Mouse (Mus musculus) megakaryocyte-erythroid progenitor cell, adult 5-6 weeks (primary cell): ENCODE data around the gene Tmc8. TPM values are rescaled to one million over a fixed set of nuclear protein-coding genes. Genes with fewer than 3 reads are reported as not detected.
"Not testable (repeated sequence)": the region's sequence is repeated elsewhere in the genome, so short reads cannot be mapped to it uniquely, and the experiment has no call there.

Source experiments
- ATAC-seq: replicated peaks from 2 replicates; pipeline ENCODE4 v1.8.0; 2016; ENCODE audit warnings: mild to moderate bottlenecking, inconsistent platforms; ENCODE audit not compliant: severe bottlenecking, poor library complexity, low FRiP score, low TSS enrichment
- total RNA-seq, 2 experiments: library from RNA; stranded (forward) in 1 of 2; stranded (reverse) in 1 of 2; fragments of 200-1000, 215-1000 nt in 1 of 2; fragments of >200 nt in 1 of 2; fragmentation: Nextera tagmentation in 1 of 2; gene quantifications; 2 replicates each; pipeline ENCODE4 v1.2.3; 2014 to 2017

The Tmc8 gene
- total RNA-seq, 2 experiments from 2014 or later: 11.3 to 38.2 TPM

- no peak for ATAC-seq
Measured at GRCm38 (mm10) chr11:117769683-117770047, 12.2 kb upstream of the Tmc8 start.

GRCm38 (mm10) chr11:117770407-117770806 lies 11.5 kb upstream of the Tmc8 start:
- no peak for ATAC-seq

DNA sequence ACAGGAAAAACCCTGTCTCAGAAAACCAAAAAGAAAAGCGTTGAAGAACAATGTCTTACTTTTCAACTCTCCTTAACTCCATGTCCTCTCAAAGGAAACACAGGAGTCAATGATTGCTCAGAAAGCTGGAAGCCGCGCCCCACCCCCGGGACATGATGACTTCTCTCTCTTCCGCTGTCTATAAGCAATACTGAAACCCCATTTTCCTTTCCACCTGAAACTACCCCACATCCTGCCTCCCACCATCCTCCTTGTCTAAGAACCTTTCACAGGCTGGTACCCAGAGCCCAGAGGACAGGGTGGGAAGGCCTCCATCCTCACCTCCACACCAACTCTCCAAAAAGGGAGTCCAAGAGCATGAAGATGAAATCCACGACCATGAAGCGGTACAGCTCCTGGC lies 9.5 kb upstream of the Tmc8 start:
- ATAC-seq: no peak

DNA sequence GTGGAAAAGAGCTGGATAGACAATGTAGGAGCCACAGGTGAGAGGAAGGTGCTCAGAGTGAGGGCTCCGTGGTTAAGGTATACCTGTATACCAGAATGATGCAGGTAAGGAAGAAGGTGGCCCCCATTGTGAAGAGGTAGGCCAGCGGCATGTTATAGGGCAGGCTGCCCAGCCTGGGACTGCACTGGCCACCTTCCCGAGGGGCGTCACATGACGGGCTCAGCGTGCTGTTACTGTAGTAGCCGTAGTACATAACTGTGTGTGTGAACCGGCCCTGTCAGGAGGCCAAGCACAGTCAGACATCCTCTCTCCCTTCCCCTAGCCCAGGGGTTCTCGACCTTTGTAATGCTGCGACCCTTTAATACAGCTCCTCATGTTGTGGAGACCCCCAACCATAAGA lies 7.0 kb upstream of the Tmc8 start:
- ATAC-seq: no peak

DNA sequence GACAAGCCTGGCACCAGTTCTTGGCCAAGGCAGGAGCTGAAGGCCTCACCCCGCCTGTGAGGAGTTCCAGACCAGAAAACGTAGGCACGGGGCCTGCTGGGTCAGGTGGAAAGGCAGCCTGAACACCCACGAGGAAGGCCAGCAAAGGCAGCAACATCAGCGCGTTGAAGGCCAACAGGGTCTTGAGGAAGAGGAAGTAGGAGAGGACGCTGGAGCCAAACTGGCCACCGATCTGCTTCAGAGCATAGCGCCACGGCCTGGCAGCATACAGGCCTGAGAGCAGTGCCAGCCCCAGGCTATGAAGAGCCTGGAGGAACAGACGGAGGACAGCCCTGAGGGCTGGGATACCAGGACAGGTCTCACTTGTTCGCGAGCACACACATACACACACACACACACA lies 6.3 kb upstream of the Tmc8 start:
- ATAC-seq: no peak

- no peak for ATAC-seq
Measured at GRCm38 (mm10) chr11:117776085-117776792, 5.6 kb upstream of the Tmc8 start.

GRCm38 (mm10) chr11:117777111-117777510 lies 4.8 kb upstream of the Tmc8 start:
- no peak for ATAC-seq

GRCm38 (mm10) chr11:117778031-117778430 lies 3.8 kb upstream of the Tmc8 start:
- no peak for ATAC-seq

GRCm38 (mm10) chr11:117778851-117779433 lies 2.9 kb upstream of the Tmc8 start:
- ATAC-seq: no peak

- ATAC-seq: peak; percentile 38
Measured at GRCm38 (mm10) chr11:117779434-117780198, 2.3 kb upstream of the Tmc8 start.

- peak; percentile 5 for ATAC-seq
Measured at GRCm38 (mm10) chr11:117780199-117780515, 1.7 kb upstream of the Tmc8 start.

GRCm38 (mm10) chr11:117780582-117781111 lies 1.2 kb upstream of the Tmc8 start:
- peak; percentile 73 for ATAC-seq

GRCm38 (mm10) chr11:117781199-117781821 lies 566 bp upstream of the Tmc8 start:
- peak; percentile 0; the same call in 1 of the 2 replicates for ATAC-seq

DNA sequence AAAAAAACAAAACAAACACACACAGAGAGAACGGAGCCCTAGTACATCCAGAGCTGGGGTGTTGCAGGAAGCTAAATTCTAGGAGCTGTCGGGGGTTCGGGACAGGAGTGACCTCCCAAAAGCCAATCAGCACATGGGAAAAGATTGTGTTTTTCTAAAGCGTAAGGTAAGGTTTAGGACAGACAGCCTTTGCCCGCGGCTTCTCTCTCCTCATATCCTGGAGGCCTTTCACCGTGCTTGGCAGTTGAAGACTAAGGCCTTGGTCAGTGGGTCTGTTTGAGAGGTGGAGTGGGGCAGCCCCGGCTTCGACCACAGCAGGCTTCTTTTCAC lies 794 bp downstream of the Tmc8 start:
- ATAC-seq: no peak

- no peak for ATAC-seq
Measured at GRCm38 (mm10) chr11:117783089-117783488, 1.2 kb downstream of the Tmc8 start.

GRCm38 (mm10) chr11:117783683-117784309 lies 1.9 kb downstream of the Tmc8 start:
- ATAC-seq: no peak

DNA sequence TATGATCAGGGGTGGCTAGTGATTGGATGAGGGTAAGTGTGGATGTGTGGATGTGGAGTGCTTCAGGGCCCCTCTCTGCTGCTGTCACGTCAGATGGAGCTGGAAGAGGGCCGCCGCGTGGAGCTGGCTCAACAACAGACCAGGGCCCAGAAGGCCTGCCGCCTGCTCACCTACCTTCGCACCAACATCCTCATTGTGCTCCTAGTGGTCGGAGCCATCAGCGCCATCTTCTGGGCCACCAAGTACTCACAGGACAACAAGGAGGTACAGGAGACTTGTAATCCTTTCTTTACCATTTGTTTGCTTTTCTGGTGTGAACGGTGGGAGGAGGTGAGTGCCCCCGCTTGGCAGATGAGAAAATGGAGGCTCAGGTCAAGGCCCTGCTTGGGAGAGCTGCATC lies 4.4 kb downstream of the Tmc8 start:
- ATAC-seq: peak; percentile 53

GRCm38 (mm10) chr11:117788481-117788880 lies 6.6 kb downstream of the Tmc8 start:
- ATAC-seq: not testable (repeated sequence)

DNA sequence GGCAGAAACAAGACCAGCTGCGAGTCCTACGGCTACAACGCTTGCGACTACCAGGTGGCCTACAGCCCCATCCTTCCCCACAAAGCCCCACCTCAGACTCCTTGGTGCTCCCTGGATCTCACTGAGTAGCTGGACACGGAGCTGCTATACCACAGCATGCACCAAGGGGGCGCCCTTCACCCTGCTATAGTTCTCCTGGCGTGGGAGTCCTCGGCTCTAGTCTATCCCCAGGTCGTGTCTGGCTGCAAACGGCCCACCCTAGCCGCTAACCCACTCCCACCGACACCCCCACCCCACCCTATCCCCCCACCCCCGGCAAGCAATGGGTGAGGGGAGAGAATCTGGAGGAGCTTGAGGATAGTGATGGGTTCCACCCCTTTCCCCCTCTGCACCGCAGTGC lies 8.4 kb downstream of the Tmc8 start:
- ATAC-seq: peak; percentile 36
